Mouse (Mus musculus): Measurements from ENCODE around the gene Tdp1.

DNA sequence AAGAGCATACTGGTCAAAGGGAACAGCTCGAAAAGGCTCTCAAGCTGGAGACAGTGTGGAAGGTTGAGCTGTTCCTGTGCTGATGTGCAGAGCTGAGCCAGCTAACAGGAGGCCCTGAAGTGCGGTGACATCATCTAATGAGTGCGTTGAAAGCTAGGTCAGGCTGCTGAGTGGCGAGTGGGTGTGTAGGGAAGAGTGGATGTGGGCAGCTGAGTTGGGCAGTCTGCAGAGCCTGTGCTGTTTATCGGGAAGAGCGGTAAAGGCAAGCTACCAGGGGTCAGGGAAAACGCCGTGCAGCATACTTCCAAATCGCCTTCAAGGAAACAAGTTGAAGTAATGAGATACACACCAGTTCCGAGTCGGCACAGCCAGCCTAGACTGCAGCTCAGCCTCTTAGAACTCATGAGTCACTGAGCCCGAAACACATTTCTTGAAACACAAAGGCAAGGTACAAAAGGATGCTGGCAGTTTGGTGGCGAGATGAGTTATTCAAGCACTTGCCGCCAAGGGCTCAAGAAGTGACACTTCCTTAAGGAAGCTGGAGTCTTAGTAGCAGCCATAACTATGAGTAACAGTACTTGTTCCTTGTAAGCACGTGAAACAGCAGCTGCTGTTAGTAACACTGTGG lies 33.6 kb downstream of the Tdp1 start:
- TF ChIP-seq CTCF (IDR thresholded peaks at IDR 0.05) (no peak), POLR2A (IDR thresholded peaks at IDR 0.05; ENCODE audit: insufficient read depth, low read depth, low read length) (no peak)
